Mouse (Mus musculus) adrenal gland (tissue): ENCODE measurements around the gene Fkbp6.
"Not testable (repeated sequence)": the region's sequence is repeated elsewhere in the genome, so short reads cannot be mapped to it uniquely, and the experiment has no call there.

Experiments
- intact Hi-C: fragments of 180-260 bp; cut with DNase I; formaldehyde crosslinking; loops from one replicate; pipeline ENCODE4 v1.15.1; 2025
- long read RNA-seq, 2 experiments: library from polyadenylated mRNA; unstranded; transcript quantifications; one replicate each; pipeline ENCODE4 v2.0.0; 2020; ENCODE audit warnings: borderline replicate concordance in 1 of 2; ENCODE audit not compliant: insufficient replicate concordance in 1 of 2

Gene Fkbp6
- long read RNA-seq, experiment 1: 0 reads
- long read RNA-seq, experiment 2: 0 reads

- intact Hi-C loops: no loop called here
Observed at GRCm38 (mm10) chr5:135349862-135350261, at the start of gene Fkbp6. Gene Fkbp6 (minus strand): TSS chr5:135350044.

GRCm38 (mm10) chr5:135399382-135399781 lies 49.5 kb upstream of the Fkbp6 start:
- intact Hi-C loops: loop anchor here (2.0 to 10.0 kb wide), 2 partner anchors 95 to 385 kb away; no protein-coding TSS in a partner anchor

GRCm38 (mm10) chr5:135395826-135396225 lies 46.0 kb upstream of the Fkbp6 start:
- intact Hi-C loops: loop anchor here (2.0 to 10.0 kb wide), 2 partner anchors 25 to 389 kb away; no protein-coding TSS in a partner anchor

GRCm38 (mm10) chr5:135394004-135394823 lies 44.4 kb upstream of the Fkbp6 start, which contains the start of gene Pom121:
Gene Pom121 (minus strand): TSS chr5:135394546.
- intact Hi-C loops: loop anchor here (2.0 to 10.0 kb wide), 2 partner anchors 23 to 391 kb away; no protein-coding TSS in a partner anchor

- intact Hi-C loops: no loop called here
Observed at GRCm38 (mm10) chr5:135383771-135384170, 33.9 kb upstream of the Fkbp6 start.

- intact Hi-C loops: no loop called here
Observed at GRCm38 (mm10) chr5:135382746-135383145, 32.9 kb upstream of the Fkbp6 start.

GRCm38 (mm10) chr5:135381356-135381925 lies 31.6 kb upstream of the Fkbp6 start:
- intact Hi-C loops: no loop called here

- intact Hi-C loops: no loop called here
Observed at GRCm38 (mm10) chr5:135380681-135381080, 30.8 kb upstream of the Fkbp6 start.

GRCm38 (mm10) chr5:135376341-135376740 lies 26.5 kb upstream of the Fkbp6 start:
- intact Hi-C loops: no loop called here

- intact Hi-C loops: no loop called here
Observed at GRCm38 (mm10) chr5:135375167-135375566, 25.3 kb upstream of the Fkbp6 start.

GRCm38 (mm10) chr5:135373601-135374000 lies 23.8 kb upstream of the Fkbp6 start:
- intact Hi-C loops: no loop called here

- intact Hi-C loops: loop anchor here (2.0 kb wide), 1 partner anchor 24 kb away; the partner anchor contains the start of gene Pom121
Observed at GRCm38 (mm10) chr5:135371195-135371594, 21.4 kb upstream of the Fkbp6 start.

GRCm38 (mm10) chr5:135369787-135370654 lies 20.2 kb upstream of the Fkbp6 start, which contains the start of gene Nsun5:
Gene Nsun5 (plus strand): TSS chr5:135369953.
- intact Hi-C loops: loop anchor here (2.0 kb wide), 1 partner anchor 25 kb away; the partner anchor contains the start of gene Pom121

GRCm38 (mm10) chr5:135369196-135369595 lies 19.4 kb upstream of the Fkbp6 start:
- intact Hi-C loops: not testable (repeated sequence)

- intact Hi-C loops: no loop called here
Observed at GRCm38 (mm10) chr5:135368312-135368711, 18.5 kb upstream of the Fkbp6 start.

- intact Hi-C loops: no loop called here
Observed at GRCm38 (mm10) chr5:135367841-135368240, 18.0 kb upstream of the Fkbp6 start.

- intact Hi-C loops: no loop called here
Observed at GRCm38 (mm10) chr5:135363540-135363939, 13.7 kb upstream of the Fkbp6 start.

GRCm38 (mm10) chr5:135362572-135362971 lies 12.7 kb upstream of the Fkbp6 start:
- intact Hi-C loops: no loop called here

GRCm38 (mm10) chr5:135359772-135360171 lies 9.9 kb upstream of the Fkbp6 start:
- intact Hi-C loops: no loop called here

GRCm38 (mm10) chr5:135357556-135357955 lies 7.7 kb upstream of the Fkbp6 start:
- intact Hi-C loops: no loop called here

- intact Hi-C loops: no loop called here
Observed at GRCm38 (mm10) chr5:135356090-135356489, 6.2 kb upstream of the Fkbp6 start.
